Mouse (Mus musculus) ovary, postnatal 36 days (tissue): ENCODE results near the gene Mcm3.

ENCODE experiments used
- DNase-seq: peaks from one replicate; pipeline ENCODE4 v3.0.0; 2022; ENCODE audit warnings: low spot score, mixed read lengths

The Mcm3 gene

DNA sequence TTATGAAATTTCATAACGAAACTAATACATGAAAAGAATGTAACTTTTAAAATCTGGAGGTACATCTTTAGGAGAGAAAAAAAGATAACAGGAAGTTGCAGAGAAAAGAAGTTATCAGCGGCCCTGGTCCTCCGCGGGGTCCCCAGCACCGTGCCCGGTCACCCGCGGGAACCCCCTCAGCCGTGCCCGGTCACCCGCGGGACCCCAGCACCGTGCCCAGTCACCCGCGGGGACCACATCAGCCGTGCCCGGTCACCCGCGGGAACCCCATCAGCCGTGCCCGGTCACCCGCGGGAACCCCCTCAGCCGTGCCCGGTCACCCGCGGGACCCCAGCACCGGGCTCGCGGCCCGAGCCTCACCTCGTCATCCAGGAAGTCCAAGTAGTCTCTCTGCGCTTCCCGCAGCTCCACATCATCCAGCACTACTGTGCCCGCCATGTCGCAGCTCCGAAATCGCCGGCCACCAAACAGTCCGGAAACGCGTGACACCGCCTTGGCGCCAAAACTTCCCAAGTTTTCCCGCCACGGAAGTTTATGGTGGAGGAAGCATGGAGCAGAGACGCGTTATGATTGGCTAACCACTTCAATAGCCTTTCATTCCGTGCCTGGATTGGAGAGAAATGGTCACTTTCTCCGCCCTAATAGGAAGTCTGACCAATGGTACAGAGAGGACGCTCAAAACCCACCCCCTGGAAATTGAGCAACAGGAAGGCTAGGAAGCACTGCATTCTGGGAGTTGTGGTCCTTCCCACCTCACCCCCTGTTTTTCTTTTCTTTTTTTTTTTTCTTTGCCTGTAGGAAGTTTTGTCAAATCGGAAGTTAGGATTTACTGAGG lies at the start of gene Mcm3:
Gene Mcm3 (minus strand): TSS at position 542 of the 835 bp plus-strand sequence.
- peak; percentile 79 for DNase-seq

DNA sequence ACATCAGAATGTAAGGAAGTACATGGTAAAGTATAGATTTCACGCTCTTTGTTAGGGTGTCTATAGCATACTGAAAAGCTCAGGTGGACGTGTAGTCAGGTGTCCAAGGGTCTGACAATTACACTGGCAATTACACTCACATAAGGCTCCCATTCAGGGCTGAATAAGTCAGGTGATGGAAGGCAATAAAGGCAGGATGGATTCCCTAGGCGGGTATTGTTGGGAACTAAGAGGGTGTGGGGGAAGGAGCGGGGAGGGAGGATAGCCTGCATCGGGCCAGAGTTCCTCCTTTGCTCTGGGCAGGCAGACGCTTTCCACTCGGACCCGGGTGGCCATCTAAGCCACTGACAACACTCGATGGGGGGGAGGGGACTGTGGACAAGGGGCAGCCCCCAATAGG lies 47.9 kb upstream of the Mcm3 start:
- DNase-seq = no peak

DNA sequence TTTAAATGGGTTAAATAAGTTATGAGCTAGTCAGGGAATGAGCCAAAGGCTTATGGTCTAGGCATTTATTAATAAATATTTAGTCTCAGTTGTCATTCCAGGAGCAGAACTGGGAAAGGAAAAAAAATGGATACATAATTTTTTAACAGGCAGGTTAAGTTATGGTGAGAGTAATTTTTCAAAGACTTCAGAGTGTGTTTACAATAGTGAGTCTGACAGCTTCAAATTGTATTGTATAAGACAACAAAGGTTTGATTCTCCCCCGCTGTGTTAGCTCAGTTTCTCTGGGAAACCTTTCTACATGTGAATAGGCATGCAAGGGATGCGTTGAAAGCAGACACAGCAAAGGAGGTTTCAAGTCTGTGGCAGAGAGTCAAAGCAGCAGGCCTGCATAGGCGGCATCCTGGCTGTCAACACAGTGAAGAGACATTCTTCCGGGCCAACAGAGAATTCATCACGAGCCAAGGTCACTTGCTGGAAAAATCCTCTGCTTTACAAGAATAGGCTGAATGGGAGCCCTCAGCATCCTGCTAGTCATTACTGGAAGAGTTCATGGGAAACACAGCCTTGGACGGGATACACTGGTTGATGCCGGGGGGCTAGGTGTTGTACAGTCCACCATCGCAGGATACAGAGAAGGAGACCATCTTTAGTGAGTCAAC lies 47.3 kb upstream of the Mcm3 start:
- DNase-seq = no peak

DNA sequence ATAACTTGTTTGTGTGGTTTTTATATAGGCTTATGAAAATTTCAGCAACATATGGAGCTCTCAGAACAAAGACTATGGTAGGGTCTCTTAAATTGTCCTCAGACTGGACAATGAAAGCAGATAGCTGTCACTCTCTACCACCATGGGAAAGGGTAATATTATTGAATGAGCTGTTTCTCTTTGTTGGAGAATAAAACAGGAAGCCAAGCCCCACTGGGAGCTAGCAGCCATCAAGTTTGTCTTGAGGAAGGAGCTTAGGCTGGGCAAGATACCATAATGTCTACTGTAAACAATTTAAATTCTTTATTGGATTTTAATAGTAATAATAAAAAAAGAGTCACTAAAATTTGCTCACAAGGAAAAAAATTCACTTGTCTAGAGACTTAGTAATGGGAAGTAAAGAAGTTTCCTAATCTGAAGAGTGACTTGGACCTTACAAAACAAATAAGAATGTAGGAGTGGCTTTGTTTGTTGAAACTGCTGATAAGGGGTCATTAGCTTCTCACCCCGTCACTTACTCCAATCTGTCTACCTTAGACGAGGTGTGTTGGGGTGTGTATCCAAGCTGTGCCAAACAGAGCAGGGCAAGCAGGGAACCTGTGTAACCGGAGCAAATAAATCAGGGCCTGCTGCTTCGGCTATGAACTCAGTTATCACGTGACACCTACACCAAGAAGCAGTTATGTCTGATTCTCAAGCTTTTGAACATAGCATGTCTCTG lies 43.5 kb upstream of the Mcm3 start:
- DNase-seq = no peak

DNA sequence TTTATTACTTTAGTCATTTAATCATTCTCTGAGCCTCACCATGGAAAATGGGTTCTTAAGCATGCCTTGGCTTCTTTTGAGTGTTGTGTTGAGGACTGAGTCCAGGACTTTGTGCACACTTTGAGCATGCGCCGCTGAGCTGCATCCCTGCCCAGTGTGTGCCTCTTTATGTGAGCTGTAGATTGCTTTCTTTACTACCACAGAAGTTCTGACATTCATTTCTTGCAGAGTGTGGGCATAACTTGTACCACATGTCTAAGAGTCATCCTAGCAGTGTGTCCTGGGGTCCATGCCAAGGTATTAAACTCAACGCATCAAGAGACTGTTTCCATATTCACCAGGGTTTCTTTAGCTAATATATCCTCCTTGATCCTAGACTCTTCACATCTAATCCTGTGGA lies 41.8 kb upstream of the Mcm3 start:
- DNase-seq = no peak

DNA sequence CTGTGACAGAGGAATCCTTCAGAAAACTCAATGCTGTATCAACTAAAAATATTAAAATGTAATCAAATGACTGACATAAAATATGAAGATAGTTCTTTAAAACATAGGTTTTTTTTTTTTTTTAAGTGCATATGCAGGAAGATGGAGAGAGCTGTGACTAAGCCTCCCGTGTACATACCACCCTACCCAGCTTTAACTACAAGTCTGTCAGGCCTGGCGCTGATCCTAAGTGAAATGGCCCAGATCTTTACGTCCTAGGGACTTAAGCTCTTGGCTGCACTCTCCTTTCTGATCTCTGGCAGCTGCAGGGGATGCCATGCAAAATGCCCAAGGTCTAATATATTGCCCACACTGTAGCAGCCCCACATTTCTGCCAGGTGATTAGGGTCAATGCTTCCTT lies 40.7 kb upstream of the Mcm3 start:
- DNase-seq = no peak

DNA sequence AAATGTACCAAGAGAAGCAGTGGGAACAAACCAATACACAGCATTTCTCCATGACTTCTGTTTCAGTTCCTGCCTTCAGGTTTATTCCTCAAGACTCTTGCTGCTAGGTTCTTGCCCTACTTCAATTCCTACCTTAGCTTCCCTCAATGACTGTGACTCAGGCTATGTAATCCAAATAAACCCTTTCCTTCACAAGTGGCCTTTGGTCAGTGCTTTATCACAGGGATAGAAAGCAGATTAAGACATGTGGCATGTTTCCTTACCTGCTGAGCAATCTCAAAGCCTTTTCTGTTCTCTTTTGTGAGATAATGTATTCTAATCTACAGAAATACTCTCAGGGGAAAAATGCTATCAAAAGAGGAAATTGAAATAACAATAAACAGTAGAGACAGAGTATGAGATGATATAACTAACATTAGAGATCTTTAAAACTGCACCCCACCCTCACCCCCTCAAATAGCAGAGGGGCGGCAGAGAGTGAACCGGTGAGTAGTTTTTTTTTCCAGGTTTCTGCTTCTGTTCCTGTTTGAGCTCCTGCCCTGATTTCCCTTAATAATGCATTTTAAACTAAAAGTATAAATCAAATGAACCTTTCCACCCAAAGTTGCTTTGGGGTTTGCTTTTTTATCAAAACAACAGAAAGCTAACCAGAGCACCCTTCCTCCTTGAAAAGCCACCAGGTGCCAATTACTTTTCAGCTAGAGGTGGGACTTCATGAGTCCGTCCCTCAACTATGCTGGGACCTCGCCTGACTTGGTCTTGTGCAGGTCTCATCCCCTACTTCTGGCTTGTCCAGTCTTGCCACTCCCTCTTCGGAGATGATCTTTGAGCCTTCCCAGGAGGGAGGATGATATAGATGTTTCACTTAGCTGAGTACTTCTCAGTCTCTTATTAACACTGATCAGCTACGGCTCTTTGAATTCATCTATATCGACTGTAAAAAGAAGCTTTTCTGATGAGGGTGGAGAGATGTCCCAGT lies 37.1 kb upstream of the Mcm3 start:
- no peak for DNase-seq

DNA sequence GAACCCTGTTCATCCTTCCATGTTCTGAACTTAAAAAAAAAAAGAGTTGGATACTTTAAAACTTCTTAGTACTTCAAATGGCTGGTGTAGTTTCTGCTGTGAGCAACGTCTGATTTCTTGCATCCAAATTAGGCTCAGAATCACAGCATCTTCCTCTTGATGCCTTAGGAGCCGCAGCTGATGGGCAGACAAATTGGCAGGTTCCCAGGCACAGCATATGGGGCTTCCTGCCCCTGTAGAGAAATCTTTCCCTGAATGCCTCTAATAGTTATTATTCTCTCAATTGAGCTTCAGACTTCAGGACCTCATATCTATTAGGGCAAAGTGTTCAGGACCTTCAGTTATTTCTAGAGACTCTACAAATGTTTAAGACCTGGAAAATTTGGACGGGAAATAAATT lies 19.8 kb upstream of the Mcm3 start:
- DNase-seq = no peak

DNA sequence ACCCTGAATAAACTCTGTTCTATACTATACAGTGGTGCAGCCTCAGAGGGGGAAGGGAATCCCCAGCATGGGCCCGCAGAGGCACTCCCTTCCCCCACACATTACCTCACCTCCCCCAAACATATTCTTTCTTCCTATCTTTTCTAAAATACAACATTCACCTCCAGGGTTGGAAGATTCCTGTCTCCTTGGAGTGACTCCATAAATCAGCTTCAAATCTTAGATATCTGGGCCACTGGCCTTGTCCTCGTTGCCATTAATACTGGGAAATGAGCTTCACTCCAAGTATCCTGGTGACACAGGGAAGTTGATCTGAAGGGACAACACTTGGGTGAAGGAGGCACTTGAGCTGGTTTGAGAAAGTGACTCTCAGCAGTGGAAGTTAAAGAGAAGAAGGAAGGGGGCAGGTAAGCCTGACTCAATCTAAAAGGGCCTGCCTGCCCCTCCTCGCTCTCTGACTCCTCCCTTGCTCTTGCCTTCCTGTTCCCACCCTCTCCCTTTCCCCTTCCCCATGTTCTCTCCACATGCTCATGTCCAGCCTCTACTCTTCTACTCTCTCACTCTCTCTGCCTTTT lies 16.5 kb upstream of the Mcm3 start:
- DNase-seq = no peak

DNA sequence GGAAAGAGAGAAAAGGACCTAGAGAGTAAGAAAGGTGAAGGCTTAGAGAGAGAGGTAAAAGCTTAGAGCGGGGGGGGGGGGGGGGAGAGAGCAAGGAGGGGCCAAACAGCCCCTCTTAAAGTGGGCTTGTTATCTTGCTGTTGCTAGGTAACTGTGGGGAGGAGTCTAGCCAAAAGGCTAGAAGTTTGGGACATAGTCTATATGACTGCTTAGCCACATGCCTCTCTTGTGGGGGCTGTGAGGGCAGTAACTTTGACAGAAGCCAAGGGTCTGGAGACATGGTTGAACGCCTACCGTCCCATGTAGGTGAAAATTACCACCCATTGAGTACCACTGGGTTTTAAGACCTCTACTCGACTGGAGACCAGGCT lies 13.0 kb upstream of the Mcm3 start:
- no peak for DNase-seq

DNA sequence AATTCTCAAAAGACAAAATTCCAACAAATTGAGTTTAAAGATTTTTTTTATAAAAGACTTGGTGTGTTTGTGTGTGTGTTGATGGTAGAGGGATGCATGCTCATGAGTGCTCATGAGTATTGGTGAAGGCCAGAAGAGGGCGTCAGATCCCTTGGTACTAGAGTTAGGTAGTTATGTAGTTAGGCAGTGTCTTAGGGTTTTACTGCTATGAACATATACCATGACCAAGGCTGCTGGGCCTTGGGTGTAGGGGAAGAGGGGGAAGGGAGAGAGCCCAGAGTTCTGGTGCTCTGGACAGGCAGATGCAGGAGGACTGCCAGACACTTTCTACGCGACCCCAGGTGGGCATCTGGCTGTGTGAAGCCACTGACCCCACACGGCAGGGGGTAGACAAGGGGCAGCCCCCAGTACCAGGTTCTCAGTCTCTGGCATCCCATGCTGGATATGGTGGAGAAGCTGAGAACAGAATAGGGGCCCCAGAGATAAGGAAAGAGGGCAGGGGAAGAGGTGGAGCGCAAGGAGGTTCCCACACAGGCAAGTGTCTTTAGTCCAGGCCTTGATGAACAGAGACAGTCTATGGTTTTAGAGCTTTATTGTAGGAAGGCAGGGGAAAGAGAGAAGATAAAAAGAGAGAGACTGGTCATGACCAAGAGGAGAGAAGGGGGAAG lies 12.5 kb upstream of the Mcm3 start:
- no peak for DNase-seq

DNA sequence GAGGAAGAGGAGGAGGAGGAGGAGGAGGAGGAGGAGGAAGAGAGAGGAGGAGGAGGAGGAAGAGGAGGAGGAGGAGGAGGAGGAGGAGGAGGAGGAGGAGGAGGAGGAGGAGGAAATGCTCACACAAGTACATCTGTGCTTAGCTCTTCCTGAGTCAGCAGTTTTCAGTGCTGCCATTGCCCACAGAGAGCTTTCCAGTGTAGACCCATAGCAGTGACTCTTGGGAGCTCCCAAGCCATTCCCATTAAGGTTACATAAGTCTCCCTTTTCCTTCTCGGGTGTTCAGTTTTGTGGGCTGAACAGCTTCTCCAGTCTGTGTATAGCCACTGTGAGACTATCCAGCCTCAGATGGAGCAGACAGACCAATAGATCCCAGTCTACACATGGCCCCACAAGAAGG lies 10.4 kb upstream of the Mcm3 start:
- DNase-seq = no peak

DNA sequence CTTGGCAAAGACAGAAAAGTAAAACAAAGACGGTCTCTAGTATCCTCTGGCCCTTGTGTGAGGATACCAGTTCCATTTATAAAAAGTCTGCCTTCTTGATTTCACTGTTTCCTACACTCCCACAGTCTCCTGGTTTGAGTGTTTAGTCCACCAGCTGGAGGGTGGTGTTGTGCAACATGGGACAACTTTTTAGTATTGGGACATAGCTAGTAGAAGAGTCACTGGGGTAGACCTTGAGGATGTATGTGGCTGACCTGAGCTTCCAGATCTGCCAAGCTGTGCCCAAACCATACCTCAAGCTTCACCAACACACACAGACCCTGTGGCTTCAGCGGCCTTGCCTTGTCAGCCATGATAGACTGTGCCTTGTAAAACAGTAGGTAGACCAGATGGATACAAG lies 7.9 kb upstream of the Mcm3 start:
- DNase-seq = no peak

DNA sequence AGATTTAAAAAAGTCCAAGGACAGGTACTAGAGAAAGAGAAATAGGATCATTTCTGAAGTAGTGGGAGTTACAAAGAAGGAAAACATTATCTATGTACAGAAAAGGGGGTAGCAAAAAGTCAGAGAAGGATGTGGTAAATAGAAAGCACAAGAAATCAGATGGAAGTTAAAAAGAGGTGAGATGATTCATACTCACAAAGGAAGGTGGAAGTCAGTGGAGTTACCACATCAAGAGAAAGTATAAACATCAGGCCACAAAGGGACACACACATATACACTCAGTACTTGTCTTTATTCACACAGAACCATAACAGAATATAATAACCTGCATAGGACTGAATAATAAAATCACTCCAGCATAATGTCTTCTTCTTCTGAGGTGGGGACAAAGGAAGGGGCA lies 4.9 kb upstream of the Mcm3 start:
- no peak for DNase-seq

DNA sequence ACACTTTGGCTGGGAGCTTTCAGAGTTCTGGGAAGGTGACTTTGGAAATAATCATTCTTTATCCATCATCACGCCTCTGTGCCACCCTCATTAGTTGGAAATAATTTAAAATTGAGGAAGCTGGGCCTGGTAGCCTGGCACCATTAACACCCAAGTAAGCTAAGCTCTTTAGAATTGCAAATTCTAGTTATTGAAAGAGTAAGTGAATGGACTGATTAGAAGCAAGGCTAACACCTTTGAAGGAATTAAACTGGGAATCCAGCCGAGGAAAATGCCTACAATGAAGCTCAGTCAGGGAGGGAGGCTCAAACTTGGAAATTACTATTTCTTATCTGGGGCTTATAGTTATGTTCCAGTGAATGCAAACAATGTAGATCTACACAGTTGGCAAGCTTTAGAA lies 3.8 kb upstream of the Mcm3 start:
- no peak for DNase-seq

DNA sequence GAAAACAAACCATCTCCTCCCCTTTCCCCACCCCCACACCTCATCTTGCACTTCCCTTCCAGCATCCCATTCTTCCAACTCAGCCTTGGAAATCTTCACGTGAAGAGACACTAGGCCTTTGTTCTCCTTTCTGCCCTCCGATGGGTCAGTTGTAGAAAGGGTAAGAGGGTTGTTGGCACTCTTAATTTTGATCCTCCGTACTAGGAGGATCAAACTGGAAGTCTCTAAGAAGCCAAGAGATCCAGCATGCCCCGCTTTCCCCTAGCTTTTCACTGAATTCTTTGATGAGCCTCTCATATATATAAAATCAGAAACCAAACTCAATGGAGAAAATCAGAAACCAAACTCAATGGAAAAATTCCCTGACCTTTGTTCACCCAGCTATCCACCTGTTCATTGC lies 3.4 kb upstream of the Mcm3 start:
- DNase-seq = no peak

DNA sequence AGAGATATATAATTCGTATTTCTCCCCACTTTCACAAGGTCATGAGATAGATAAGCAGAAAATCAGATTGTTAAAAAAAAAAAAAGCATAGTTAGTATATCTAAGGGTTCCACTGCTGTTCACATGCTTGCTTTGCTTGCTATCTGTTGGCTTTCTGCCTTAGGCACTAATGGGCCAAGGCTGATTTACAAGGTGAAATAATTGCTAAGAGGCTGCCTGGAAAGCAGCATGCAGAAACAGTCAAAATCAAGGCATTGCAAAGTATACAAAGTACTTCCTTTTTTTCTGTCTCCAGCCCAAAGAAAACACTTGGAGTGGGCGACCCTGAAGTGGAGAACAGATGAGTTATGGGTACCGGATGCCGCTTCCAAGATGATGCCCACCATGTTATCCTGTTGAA lies 847 bp upstream of the Mcm3 start:
- no peak for DNase-seq

DNA sequence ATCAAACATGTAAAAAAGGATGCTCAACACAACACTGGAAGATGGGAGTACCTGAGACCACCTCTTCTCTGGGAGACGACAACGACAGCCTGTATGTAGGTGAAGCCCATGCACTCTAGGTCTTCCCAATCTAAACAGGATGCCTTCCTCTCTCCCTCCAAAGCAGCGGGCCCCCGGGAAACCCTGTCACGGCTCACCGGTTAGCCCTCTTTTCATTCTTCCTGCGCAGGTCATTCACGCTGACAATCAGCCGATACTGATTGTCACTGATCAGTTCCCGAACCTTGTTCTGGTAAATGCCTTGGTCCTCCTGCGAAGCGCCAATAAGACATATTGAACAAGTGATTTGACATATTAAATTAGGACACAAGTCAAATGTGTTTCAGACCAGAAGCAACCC lies 2.5 kb downstream of the Mcm3 start:
- no peak for DNase-seq

DNA sequence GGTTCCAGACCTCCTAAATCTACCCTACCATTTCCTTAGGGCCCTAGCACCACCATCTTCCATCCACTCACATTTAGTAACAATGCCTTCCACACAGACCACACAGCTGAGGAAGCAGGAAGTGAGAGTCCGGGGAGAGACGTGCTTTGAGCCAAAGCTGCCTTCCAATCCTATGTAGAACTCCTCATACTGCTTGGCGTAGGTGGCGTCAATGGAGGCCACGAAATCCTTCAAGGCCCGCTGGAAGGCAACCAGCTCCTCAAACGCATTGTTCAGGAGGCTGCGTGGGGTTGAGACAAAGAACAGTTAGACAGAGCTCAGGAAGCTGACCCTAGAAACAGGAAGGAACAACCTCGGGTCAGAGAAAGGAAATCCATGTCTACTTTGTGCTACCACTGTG lies 2.9 kb downstream of the Mcm3 start:
- DNase-seq = no peak

DNA sequence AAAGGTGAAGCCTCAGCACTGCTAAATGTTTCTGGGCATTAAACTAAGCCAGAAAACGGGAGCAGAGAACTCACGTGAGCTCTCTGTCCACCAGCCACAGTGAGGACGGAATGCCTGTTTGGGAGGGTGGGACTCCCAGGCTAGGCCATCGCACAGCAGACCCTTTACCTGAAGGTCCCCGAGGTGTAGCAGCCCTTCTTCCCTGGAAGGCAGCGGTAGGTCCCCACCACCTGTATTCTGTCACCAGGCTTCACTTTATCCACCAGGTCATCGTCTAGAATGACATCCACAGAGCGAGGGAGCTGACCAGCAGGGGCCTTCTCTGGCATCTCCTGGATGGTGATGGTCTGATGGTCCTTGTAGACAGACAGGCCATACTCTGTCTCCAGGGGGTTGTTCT lies 5.6 kb downstream of the Mcm3 start:
- DNase-seq = no peak

DNA sequence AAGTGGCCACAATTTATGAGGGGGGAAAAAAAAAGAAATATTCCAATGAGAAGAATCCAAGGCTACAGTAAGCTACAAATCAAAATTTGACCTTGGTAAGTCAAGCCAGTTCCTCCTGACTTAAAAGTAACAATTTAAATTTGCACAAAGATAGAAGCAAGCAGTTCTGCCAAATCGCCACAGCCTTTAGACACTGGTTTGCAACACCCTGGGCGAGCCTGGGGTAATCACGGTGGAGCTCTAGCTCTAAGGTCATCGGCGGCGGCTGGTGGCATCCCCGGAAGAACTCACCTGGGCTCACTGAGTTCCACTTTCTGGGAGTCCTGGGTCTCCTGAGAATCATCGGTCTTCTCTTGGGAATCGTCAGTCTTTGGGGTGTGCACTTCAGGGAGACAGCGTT lies 15.6 kb downstream of the Mcm3 start:
- DNase-seq = no peak
